Mouse (Mus musculus): ENCODE measurements around the gene Adamtsl2. TPM values are rescaled to one million over a fixed set of nuclear protein-coding genes. Genes with fewer than 3 reads are reported as not detected.

Gene Adamtsl2
- polyA plus RNA-seq (2015; fragmentation: Nextera tagmentation; extraction: Ambion mirVana): 3.0 and 3.8 TPM in 2 replicates

DNA sequence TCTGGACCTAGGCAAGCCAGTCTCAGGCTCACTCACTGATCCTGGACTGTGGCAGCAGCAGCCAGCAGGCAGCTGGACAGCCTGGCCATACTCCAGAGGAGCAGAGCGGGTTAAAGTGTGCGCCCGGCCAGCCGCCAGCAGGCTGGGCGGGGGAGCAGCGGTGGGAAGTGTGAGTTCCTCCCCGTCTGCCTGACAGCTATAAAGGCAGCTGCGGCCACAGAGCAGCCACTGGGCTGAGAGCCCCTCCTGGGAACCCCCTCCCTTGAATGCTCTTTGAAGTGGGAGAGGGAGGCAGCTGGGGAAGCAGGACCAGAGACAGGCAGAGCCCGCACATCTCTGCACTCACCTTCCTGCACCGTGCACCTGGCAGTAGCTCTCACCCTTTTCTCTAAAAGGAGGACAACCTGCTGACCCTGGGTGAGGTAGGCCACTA is at the start of gene Adamtsl2:
TSS of gene Adamtsl2 (plus strand) at position 228 of the 433 bp plus-strand sequence.
- Histone ChIP-seq H3K9ac (no peak within 1 kb of the TSS), H3K27me3 (replicated peaks) (peaks cover 13% of the 10 kb centered on the region; the same call in 1 of the 2 replicates), H3K36me3 (no peaks in the 10 kb centered on the region), H3K4me1 (peaks cover 28% of the 10 kb centered on the region), H3K4me2 (peak within 1 kb of the TSS; percentile 24), H3K4me3 (replicated peaks) (no peak within 1 kb of the TSS), H3K27ac (peak within 1 kb of the TSS; percentile 48), H3K9me3 (no peaks in the 10 kb centered on the region)
- WGBS: 0% methylated on average over 10 of the region's 10 CpGs
- peak; percentile 84 for ATAC-seq (ENCODE audit: insufficient read depth, low FRiP score, low read depth)

GRCm38 (mm10) chr2:27032361-27032760 is 46.8 kb upstream of the Adamtsl2 start:
- WGBS: 53% methylated on average over 2 of the region's 2 CpGs
- Histone ChIP-seq H3K9ac (no peak overlapping the region), H3K27ac (no peak overlapping the region), H3K4me1 (0 out of 2 replicates have a peak, but pooled peaks cover 5% of the 10 kb centered on the region), H3K4me3 (replicated peaks) (no peak overlapping the region), H3K4me2 (no peak overlapping the region), H3K9me3 (no peaks in the 10 kb centered on the region), H3K27me3 (replicated peaks) (no peaks in the 10 kb centered on the region), H3K36me3 (no peaks in the 10 kb centered on the region)
- ATAC-seq (ENCODE audit: insufficient read depth, low FRiP score, low read depth): no peak

- no peaks in the 10 kb centered on the region for H3K36me3 ChIP-seq
- no peak overlapping the region for H3K27ac ChIP-seq
- H3K27me3 ChIP-seq (replicated peaks): no peaks in the 10 kb centered on the region
- ATAC-seq (ENCODE audit: insufficient read depth, low FRiP score, low read depth): no peak
- H3K4me1 ChIP-seq: peaks cover 3% of the 10 kb centered on the region; the same call in 1 of the 2 replicates
- no peaks in the 10 kb centered on the region for H3K9me3 ChIP-seq
- H3K4me3 ChIP-seq (replicated peaks): no peak overlapping the region
- WGBS: 56% methylated on average over 3 of the region's 3 CpGs
- H3K9ac ChIP-seq: no peak overlapping the region
- H3K4me2 ChIP-seq: no peak overlapping the region
Measured at GRCm38 (mm10) chr2:27036003-27036402, 43.2 kb upstream of the Adamtsl2 start.

- H3K4me1 ChIP-seq: peaks cover 3% of the 10 kb centered on the region; the same call in 1 of the 2 replicates
- H3K36me3 ChIP-seq: no peaks in the 10 kb centered on the region
- whole genome bisulfite sequencing: 61% methylated on average over 4 of the region's 4 CpGs
Measured at GRCm38 (mm10) chr2:27037008-27037407, 42.2 kb upstream of the Adamtsl2 start.

DNA sequence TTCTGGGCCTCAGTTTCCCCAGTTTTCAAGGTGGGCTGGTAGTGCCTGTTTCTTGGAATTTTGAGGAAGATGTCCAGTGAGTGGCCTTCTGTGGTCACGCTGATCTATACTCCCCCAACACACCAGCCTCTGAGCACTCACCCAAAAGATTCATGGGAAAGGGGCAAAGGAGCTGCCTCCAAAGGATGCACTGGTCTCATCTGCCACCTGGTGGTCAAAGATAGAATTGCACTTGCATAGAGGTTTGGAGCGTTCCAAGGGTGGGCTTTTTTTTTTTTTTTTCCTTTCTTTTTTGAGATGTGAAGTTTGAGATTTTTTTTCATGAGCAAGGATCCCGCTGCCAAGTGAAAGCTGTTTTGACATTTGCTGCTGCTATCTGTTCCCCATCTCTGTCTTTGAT is 40.6 kb upstream of the Adamtsl2 start:
- Histone ChIP-seq H3K9me3 (no peaks in the 10 kb centered on the region), H3K27ac (no peak overlapping the region), H3K27me3 (replicated peaks) (no peaks in the 10 kb centered on the region), H3K36me3 (no peaks in the 10 kb centered on the region), H3K4me3 (replicated peaks) (no peak overlapping the region), H3K4me1 (peaks cover 3% of the 10 kb centered on the region; the same call in 1 of the 2 replicates), H3K9ac (no peak overlapping the region), H3K4me2 (no peak overlapping the region)
- no peak for ATAC-seq (ENCODE audit: insufficient read depth, low FRiP score, low read depth)
- WGBS: 0% methylated on average over 3 of the region's 3 CpGs

More at GRCm38 (mm10) chr2:27037008-27037407, 42.2 kb upstream of the Adamtsl2 start:
- Histone ChIP-seq H3K9me3 (no peaks in the 10 kb centered on the region), H3K4me3 (replicated peaks) (no peak overlapping the region), H3K4me2 (no peak overlapping the region), H3K27me3 (replicated peaks) (no peaks in the 10 kb centered on the region), H3K27ac (no peak overlapping the region), H3K9ac (no peak overlapping the region)
- peak; percentile 33; the same call in 1 of the 2 replicates for ATAC-seq (ENCODE audit: insufficient read depth, low FRiP score, low read depth)

DNA sequence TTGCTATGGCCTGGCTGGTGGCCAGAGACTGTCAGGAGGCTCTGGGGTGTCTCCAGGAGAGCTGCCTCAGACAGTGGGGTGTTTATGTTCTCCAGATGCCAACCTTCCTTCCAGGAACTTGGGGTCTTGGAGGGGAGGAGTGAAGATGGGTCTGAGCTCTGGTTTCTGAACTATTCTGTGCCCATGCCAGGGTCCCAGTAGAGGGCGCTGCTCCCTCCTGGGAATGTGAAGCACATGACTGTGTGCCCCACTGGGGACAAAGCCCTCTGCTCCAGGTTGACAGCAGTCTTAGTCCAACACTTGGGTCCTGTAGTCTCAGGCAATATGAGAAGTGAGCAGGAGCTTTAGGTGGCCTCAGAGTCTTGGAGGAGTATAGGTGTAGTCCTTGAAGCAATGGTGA is 39.9 kb upstream of the Adamtsl2 start:
- H3K4me3 ChIP-seq (replicated peaks): no peak overlapping the region
- no peak overlapping the region for H3K27ac ChIP-seq
- no peak overlapping the region for H3K9ac ChIP-seq
- no peak for ATAC-seq (ENCODE audit: insufficient read depth, low FRiP score, low read depth)
- 5% methylated on average over 1 of the region's 1 CpGs for WGBS
- H3K36me3 ChIP-seq: no peaks in the 10 kb centered on the region
- no peak overlapping the region for H3K4me2 ChIP-seq
- H3K9me3 ChIP-seq: no peaks in the 10 kb centered on the region
- H3K27me3 ChIP-seq (replicated peaks): no peaks in the 10 kb centered on the region
- peaks cover 3% of the 10 kb centered on the region; the same call in 1 of the 2 replicates for H3K4me1 ChIP-seq

DNA sequence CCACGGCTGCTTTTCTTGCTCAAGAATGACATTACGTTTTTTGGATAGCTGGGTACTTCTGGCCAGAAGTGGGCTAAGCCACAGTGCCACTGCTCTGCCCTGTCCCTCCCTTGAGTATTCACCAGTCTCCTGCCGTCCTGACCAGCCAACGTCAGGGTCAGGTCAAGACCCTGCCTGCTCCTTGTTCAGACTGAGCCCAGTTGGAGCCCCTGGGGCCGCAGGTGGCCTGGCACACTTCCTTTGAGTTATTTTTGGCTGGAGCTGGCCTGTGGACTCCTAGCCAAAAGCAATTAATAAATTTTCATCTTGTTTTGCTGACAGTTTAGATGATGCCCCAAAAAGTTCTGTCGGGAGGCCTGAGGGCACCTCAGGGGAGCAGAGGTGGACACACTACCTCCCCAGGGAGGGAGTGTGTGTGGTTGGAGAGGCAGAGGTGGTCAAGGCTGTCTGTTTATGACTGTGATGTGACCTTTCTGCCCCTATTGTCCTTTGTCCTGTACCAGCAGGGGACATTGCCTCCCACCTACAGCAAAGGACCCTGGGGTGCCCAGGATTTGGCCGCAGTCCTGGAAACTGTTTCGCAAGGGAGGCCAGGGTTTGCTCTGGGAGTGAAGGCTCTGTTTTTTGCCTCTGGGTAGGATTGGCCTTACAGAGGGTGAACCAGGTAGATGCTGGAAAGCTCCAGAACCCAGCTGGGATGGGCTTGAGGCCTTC is 36.9 kb upstream of the Adamtsl2 start:
- H3K27me3 ChIP-seq (replicated peaks): no peaks in the 10 kb centered on the region
- H3K9me3 ChIP-seq: no peaks in the 10 kb centered on the region
- peaks cover 5% of the 10 kb centered on the region; the same call in 1 of the 2 replicates for H3K4me1 ChIP-seq

GRCm38 (mm10) chr2:27043461-27043860 is 35.7 kb upstream of the Adamtsl2 start:
- Histone ChIP-seq H3K36me3 (no peaks in the 10 kb centered on the region), H3K9ac (no peak overlapping the region), H3K27me3 (replicated peaks) (no peaks in the 10 kb centered on the region), H3K4me1 (peaks cover 5% of the 10 kb centered on the region; the same call in 1 of the 2 replicates), H3K4me3 (replicated peaks) (no peak overlapping the region), H3K9me3 (no peaks in the 10 kb centered on the region), H3K27ac (no peak overlapping the region), H3K4me2 (no peak overlapping the region)
- 24% methylated on average over 3 of the region's 3 CpGs for WGBS
- peak; percentile 76; the same call in 1 of the 2 replicates for ATAC-seq (ENCODE audit: insufficient read depth, low FRiP score, low read depth)

More for the DNA sequence above, 36.9 kb upstream of the Adamtsl2 start:
- Histone ChIP-seq H3K4me2 (no peak overlapping the region), H3K9ac (no peak overlapping the region), H3K27ac (no peak overlapping the region), H3K36me3 (no peaks in the 10 kb centered on the region), H3K4me3 (replicated peaks) (no peak overlapping the region)
- WGBS: 58% methylated on average over 8 of the region's 8 CpGs
- ATAC-seq (ENCODE audit: insufficient read depth, low FRiP score, low read depth): no peak

GRCm38 (mm10) chr2:27044166-27044565 is 35.0 kb upstream of the Adamtsl2 start:
- 79% methylated on average over 4 of the region's 4 CpGs for WGBS
- no peak for ATAC-seq (ENCODE audit: insufficient read depth, low FRiP score, low read depth)
- no peak overlapping the region for H3K4me2 ChIP-seq

GRCm38 (mm10) chr2:27044641-27045040 is 34.5 kb upstream of the Adamtsl2 start:
- H3K36me3 ChIP-seq: no peaks in the 10 kb centered on the region
- 0 out of 2 replicates have a peak, but pooled peaks cover 3% of the 10 kb centered on the region for H3K4me1 ChIP-seq
- H3K4me3 ChIP-seq (replicated peaks): no peak overlapping the region
- no peak overlapping the region for H3K4me2 ChIP-seq
- no peaks in the 10 kb centered on the region for H3K9me3 ChIP-seq
- H3K9ac ChIP-seq: no peak overlapping the region
- no peak for ATAC-seq (ENCODE audit: insufficient read depth, low FRiP score, low read depth)
- H3K27me3 ChIP-seq (replicated peaks): no peaks in the 10 kb centered on the region
- 75% methylated on average over 3 of the region's 3 CpGs for WGBS
- H3K27ac ChIP-seq: no peak overlapping the region

More at GRCm38 (mm10) chr2:27044166-27044565, 35.0 kb upstream of the Adamtsl2 start:
- Histone ChIP-seq H3K4me3 (replicated peaks) (no peak overlapping the region), H3K9me3 (no peaks in the 10 kb centered on the region), H3K9ac (no peak overlapping the region), H3K36me3 (no peaks in the 10 kb centered on the region), H3K27me3 (replicated peaks) (no peaks in the 10 kb centered on the region), H3K4me1 (0 out of 2 replicates have a peak, but pooled peaks cover 3% of the 10 kb centered on the region), H3K27ac (no peak overlapping the region)

GRCm38 (mm10) chr2:27045979-27046770 is 33.0 kb upstream of the Adamtsl2 start:
- peak; percentile 67 for ATAC-seq (ENCODE audit: insufficient read depth, low FRiP score, low read depth)
- no peaks in the 10 kb centered on the region for H3K27me3 ChIP-seq (replicated peaks)
- no peak overlapping the region for H3K4me2 ChIP-seq
- no peak overlapping the region for H3K4me3 ChIP-seq (replicated peaks)
- no peaks in the 10 kb centered on the region for H3K9me3 ChIP-seq
- WGBS: 54% methylated on average over 8 of the region's 8 CpGs
- H3K4me1 ChIP-seq: 0 out of 2 replicates have a peak, but pooled peaks cover 3% of the 10 kb centered on the region
- no peaks in the 10 kb centered on the region for H3K36me3 ChIP-seq
- H3K9ac ChIP-seq: no peak overlapping the region
- H3K27ac ChIP-seq: peak overlapping the region; percentile 69

All from stomach, embryonic 15.5 days (tissue).